Mouse (Mus musculus) lung, embryonic 14.5 days (tissue): ENCODE measurements around the gene Ogfrl1. TPM values are rescaled to one million over a fixed set of nuclear protein-coding genes. Genes with fewer than 3 reads are reported as not detected.

Experiments used
- ATAC-seq: fragments of 200-750 bp; cut with Nextera tagmentation; 2 replicates; pipeline ENCODE4 v1.8.0; 2017; ENCODE audit warnings: mild to moderate bottlenecking, moderate TSS enrichment, moderate library complexity; ENCODE audit not compliant: insufficient read depth
- DNase-seq: peaks from one replicate; pipeline ENCODE4 v3.0.0-alpha.2; 2015
- H3K27ac ChIP-seq: fragments of 300-500 bp; sonication (generic); 2 replicates; pipeline ENCODE4 v1.5.1; 2014; ENCODE audit warnings: low read depth, mild to moderate bottlenecking, moderate library complexity
- H3K27me3 ChIP-seq: fragments of 300-500 bp; sonication (generic); 2 replicates; pipeline ENCODE4 v1.6.1; 2014; ENCODE audit warnings: low read length, control low read depth; ENCODE audit not compliant: insufficient read depth
- H3K36me3 ChIP-seq: fragments of 300-500 bp; sonication (generic); 2 replicates; pipeline ENCODE4 v1.6.1; 2014; ENCODE audit warnings: control low read depth; ENCODE audit not compliant: insufficient read depth
- H3K4me1 ChIP-seq: fragments of 300-500 bp; sonication (generic); 2 replicates; pipeline ENCODE4 v1.6.1; 2014; ENCODE audit warnings: antibody characterized with exemption, control low read depth; ENCODE audit not compliant: insufficient read depth
- H3K4me2 ChIP-seq: fragments of 300-500 bp; sonication (generic); 2 replicates; pipeline ENCODE4 v1.6.1; 2014; ENCODE audit warnings: mild to moderate bottlenecking
- H3K4me3 ChIP-seq: fragments of 300-500 bp; sonication (generic); 2 replicates; pipeline ENCODE4 v1.5.1; 2014; ENCODE audit warnings: low read depth, low read length
- H3K9ac ChIP-seq: fragments of 300-500 bp; sonication (generic); 2 replicates; pipeline ENCODE4 v1.6.1; 2014
- H3K9me3 ChIP-seq: fragments of 300-500 bp; sonication (generic); 2 replicates; pipeline ENCODE4 v1.6.1; 2016; ENCODE audit warnings: low read depth, low read length, control low read depth
- CTCF ChIP-seq: IDR thresholded peaks from 2 replicates; pipeline ENCODE4 v1.5.1; 2016; ENCODE audit warnings: antibody characterized with exemption, low read depth
- WGBS: fragments of 180-500 bp; shearing (Covaris S2); extraction: QIAGEN DNeasy Blood & Tissue Kit; methylation state at CpG from one replicate; pipeline ENCODE4 v1.1.7; 2014; 5-methylcytosine and 5-hydroxymethylcytosine counted together
- polyA plus RNA-seq: library from polyadenylated mRNA; unstranded; fragments of >200 nt; fragmentation: Nextera tagmentation; extraction: Ambion mirVana; gene quantifications from 2 replicates; pipeline ENCODE4 v1.2.1, GENCODE M21; 2014

Ogfrl1 gene
- polyA plus RNA-seq, 1 experiment from 2014 or later: 15.6 TPM

- Histone ChIP-seq H3K27ac (no peak overlapping the region), H3K9ac (no peak overlapping the region), H3K4me1 (no peaks in the 10 kb centered on the region), H3K9me3 (no peaks in the 10 kb centered on the region), H3K4me2 (no peak overlapping the region), H3K4me3 (no peak overlapping the region), H3K27me3 (no peaks in the 10 kb centered on the region), H3K36me3 (no peaks in the 10 kb centered on the region)
- TF ChIP-seq CTCF: no peak
- no peak for DNase-seq
- no peak for ATAC-seq
- WGBS: 78% methylated on average over 6 of the region's 6 CpGs
Measured at GRCm38 (mm10) chr1:23352895-23353294, 44.7 kb downstream of the Ogfrl1 start.

GRCm38 (mm10) chr1:23351756-23352155 is 45.8 kb downstream of the Ogfrl1 start:
- H3K4me1 ChIP-seq: no peaks in the 10 kb centered on the region
- no peaks in the 10 kb centered on the region for H3K27me3 ChIP-seq
- ATAC-seq (no peak), DNase-seq (peak; percentile 4)
- H3K36me3 ChIP-seq: no peaks in the 10 kb centered on the region
- no peak overlapping the region for H3K4me2 ChIP-seq
- no peaks in the 10 kb centered on the region for H3K9me3 ChIP-seq
- no peak overlapping the region for H3K27ac ChIP-seq
- H3K9ac ChIP-seq: no peak overlapping the region
- TF ChIP-seq CTCF: no peak
- 48% methylated on average over 4 of the region's 4 CpGs for WGBS
- H3K4me3 ChIP-seq: no peak overlapping the region

- no peak overlapping the region for H3K27ac ChIP-seq
- H3K4me1 ChIP-seq: no peaks in the 10 kb centered on the region
- no peak overlapping the region for H3K9ac ChIP-seq
- no peaks in the 10 kb centered on the region for H3K9me3 ChIP-seq
- DNase-seq (no peak), ATAC-seq (no peak)
- H3K36me3 ChIP-seq: no peaks in the 10 kb centered on the region
- 74% methylated on average over 3 of the region's 3 CpGs for WGBS
- no peaks in the 10 kb centered on the region for H3K27me3 ChIP-seq
- no peak for TF ChIP-seq CTCF
- H3K4me2 ChIP-seq: no peak overlapping the region
- no peak overlapping the region for H3K4me3 ChIP-seq
Measured at GRCm38 (mm10) chr1:23345633-23346032, 51.9 kb downstream of the Ogfrl1 start.

GRCm38 (mm10) chr1:23342864-23343263 is 54.7 kb downstream of the Ogfrl1 start:
- no peak for ATAC-seq
- H3K9me3 ChIP-seq: no peaks in the 10 kb centered on the region
- no peak for DNase-seq
- no peak overlapping the region for H3K27ac ChIP-seq
- TF ChIP-seq CTCF: no peak
- no peak overlapping the region for H3K4me2 ChIP-seq
- no peaks in the 10 kb centered on the region for H3K36me3 ChIP-seq
- H3K4me3 ChIP-seq: no peak overlapping the region
- H3K9ac ChIP-seq: no peak overlapping the region
- no peaks in the 10 kb centered on the region for H3K27me3 ChIP-seq
- 69% methylated on average over 4 of the region's 4 CpGs for WGBS
- no peaks in the 10 kb centered on the region for H3K4me1 ChIP-seq

- Histone ChIP-seq H3K27me3 (no peaks in the 10 kb centered on the region), H3K36me3 (no peaks in the 10 kb centered on the region), H3K9ac (no peak overlapping the region), H3K4me3 (no peak overlapping the region), H3K27ac (no peak overlapping the region), H3K4me2 (no peak overlapping the region), H3K9me3 (no peaks in the 10 kb centered on the region), H3K4me1 (no peaks in the 10 kb centered on the region)
- DNase-seq: no peak
- TF ChIP-seq CTCF: no peak
- 71% methylated on average over 3 of the region's 3 CpGs for WGBS
- ATAC-seq: no peak
Measured at GRCm38 (mm10) chr1:23342224-23342623, 55.3 kb downstream of the Ogfrl1 start.

- no peak overlapping the region for H3K9ac ChIP-seq
- H3K9me3 ChIP-seq: no peaks in the 10 kb centered on the region
- ATAC-seq: no peak
- H3K27me3 ChIP-seq: no peaks in the 10 kb centered on the region
- DNase-seq: no peak
- no peaks in the 10 kb centered on the region for H3K4me1 ChIP-seq
- no peak overlapping the region for H3K4me3 ChIP-seq
- 81% methylated on average over 13 of the region's 13 CpGs for WGBS
- TF ChIP-seq CTCF: no peak
- H3K36me3 ChIP-seq: no peaks in the 10 kb centered on the region
- peak overlapping the region; percentile 18; the same call in 1 of the 2 replicates for H3K27ac ChIP-seq
- no peak overlapping the region for H3K4me2 ChIP-seq
Measured at GRCm38 (mm10) chr1:23335726-23336363, 61.7 kb downstream of the Ogfrl1 start.

GRCm38 (mm10) chr1:23335050-23335449 is 62.5 kb downstream of the Ogfrl1 start:
- H3K4me1 ChIP-seq: no peaks in the 10 kb centered on the region
- ATAC-seq (no peak), DNase-seq (no peak)
- no peaks in the 10 kb centered on the region for H3K36me3 ChIP-seq
- 70% methylated on average over 4 of the region's 4 CpGs for WGBS
- H3K27ac ChIP-seq: no peak overlapping the region
- no peaks in the 10 kb centered on the region for H3K9me3 ChIP-seq
- no peak overlapping the region for H3K9ac ChIP-seq
- H3K4me3 ChIP-seq: no peak overlapping the region
- H3K27me3 ChIP-seq: no peaks in the 10 kb centered on the region
- H3K4me2 ChIP-seq: no peak overlapping the region
- TF ChIP-seq CTCF: no peak
